Mouse (Mus musculus) C2C12 (cell line): ENCODE measurements around the gene Cacnb4. TPM values are rescaled to one million over a fixed set of nuclear protein-coding genes. Genes with fewer than 3 reads are reported as not detected.

Experiments used
- H3K27me3 ChIP-seq: one replicate; pipeline ENCODE4 v1.6.1; 2011; ENCODE audit not compliant: control insufficient read depth, insufficient read depth, insufficient read length
- H3K36me3 ChIP-seq: one replicate; pipeline ENCODE4 v1.6.1; 2011; ENCODE audit not compliant: control insufficient read depth, insufficient read depth
- H3K4me3 ChIP-seq: one replicate; pipeline ENCODE4 v1.5.1; 2011; ENCODE audit warnings: mild to moderate bottlenecking, control low read depth; ENCODE audit not compliant: poor library complexity, insufficient read depth, severe bottlenecking
- H3K79me2 ChIP-seq: one replicate; pipeline ENCODE4 v1.6.1; 2011; ENCODE audit not compliant: control insufficient read depth, insufficient read depth
- H3K79me3 ChIP-seq: one replicate; pipeline ENCODE4 v1.6.1; 2011; ENCODE audit warnings: low read depth, control low read depth
- H3ac ChIP-seq: one replicate; pipeline ENCODE3; 2011; ENCODE audit warnings: low read depth; ENCODE audit not compliant: control insufficient read depth, insufficient read length
- CEBPB ChIP-seq: IDR thresholded peaks from one replicate; pipeline ENCODE4 v1.6.1; 2011; ENCODE audit warnings: low read depth, mild to moderate bottlenecking, control low read depth, moderate library complexity
- CTCF ChIP-seq: IDR thresholded peaks from one replicate; pipeline ENCODE4 v1.5.1; 2011; ENCODE audit not compliant: control insufficient read depth, insufficient read depth, insufficient read length
- FOSL1 ChIP-seq: IDR thresholded peaks from one replicate; pipeline ENCODE4 v1.8.0; 2011; ENCODE audit warnings: mild to moderate bottlenecking, low read length; ENCODE audit not compliant: poor library complexity, insufficient read depth, severe bottlenecking
- MAX ChIP-seq: IDR thresholded peaks from one replicate; pipeline ENCODE4 v1.6.1; 2011; ENCODE audit warnings: mild to moderate bottlenecking, control low read depth
- MYOD1 ChIP-seq: IDR thresholded peaks from one replicate; pipeline ENCODE4 v1.6.1; 2011; ENCODE audit warnings: low read depth; ENCODE audit not compliant: control insufficient read depth, insufficient read length
- MYOG ChIP-seq: IDR thresholded peaks from one replicate; pipeline ENCODE4 v1.6.1; 2011; ENCODE audit not compliant: control insufficient read depth, insufficient read length; ENCODE audit errors: extremely low read depth
- USF1 ChIP-seq: IDR thresholded peaks from one replicate; pipeline ENCODE4 v1.6.1; 2011; ENCODE audit warnings: low read depth, mild to moderate bottlenecking, control low read depth, moderate library complexity
- polyA plus RNA-seq: library from polyadenylated mRNA; unstranded; fragments of >200 nt; fragmentation: generic; extraction: Trizol; gene quantifications from one replicate; pipeline ENCODE4 v1.2.1, GENCODE M21; 2012; ENCODE audit warnings: missing spikeins

Cacnb4 gene
- polyA plus RNA-seq, 1 experiment = 0.01 TPM

- H3ac ChIP-seq = no peak overlapping the region
- H3K79me2 ChIP-seq = no peaks in the 10 kb centered on the region
- H3K4me3 ChIP-seq = no peak overlapping the region
- peaks cover 23% of the 10 kb centered on the region for H3K27me3 ChIP-seq
- no peaks in the 10 kb centered on the region for H3K79me3 ChIP-seq
- H3K36me3 ChIP-seq = no peaks in the 10 kb centered on the region
- TF ChIP-seq CEBPB = no peak
- no peak for TF ChIP-seq CTCF
- TF ChIP-seq USF1 = no peak
- no peak for TF ChIP-seq MAX
- no peak for TF ChIP-seq FOSL1
- no peak for TF ChIP-seq MYOG
- no peak for TF ChIP-seq MYOD1
Measured at GRCm38 (mm10) chr2:52509779-52510500, 166.7 kb downstream of the Cacnb4 start.

- TF ChIP-seq MYOG (no peak), MAX (no peak), MYOD1 (no peak), USF1 (no peak), CTCF (no peak), CEBPB (no peak)
- H3K36me3 ChIP-seq = no peaks in the 10 kb centered on the region
- H3K4me3 ChIP-seq = no peak overlapping the region
- peaks cover 9% of the 10 kb centered on the region for H3K27me3 ChIP-seq
- no peak overlapping the region for H3ac ChIP-seq
- H3K79me3 ChIP-seq = no peaks in the 10 kb centered on the region
- H3K79me2 ChIP-seq = no peaks in the 10 kb centered on the region
Measured at GRCm38 (mm10) chr2:52505164-52505563, 171.5 kb downstream of the Cacnb4 start.

- H3K36me3 ChIP-seq = no peaks in the 10 kb centered on the region
- H3K27me3 ChIP-seq = peaks cover 9% of the 10 kb centered on the region
- no peaks in the 10 kb centered on the region for H3K79me3 ChIP-seq
- no peak overlapping the region for H3ac ChIP-seq
- TF ChIP-seq MYOG (no peak), CTCF (no peak), FOSL1 (no peak), USF1 (no peak), CEBPB (no peak), MYOD1 (no peak), MAX (no peak)
- no peak overlapping the region for H3K4me3 ChIP-seq
- H3K79me2 ChIP-seq = no peaks in the 10 kb centered on the region
Measured at GRCm38 (mm10) chr2:52504762-52505161, 171.9 kb downstream of the Cacnb4 start.

- Histone ChIP-seq H3K27me3 (peaks cover 21% of the 10 kb centered on the region), H3ac (no peak overlapping the region), H3K4me3 (no peak overlapping the region), H3K36me3 (no peaks in the 10 kb centered on the region), H3K79me3 (no peaks in the 10 kb centered on the region), H3K79me2 (no peaks in the 10 kb centered on the region)
- TF ChIP-seq USF1 (no peak), MYOG (no peak), MYOD1 (no peak), CEBPB (no peak), MAX (no peak), CTCF (no peak), FOSL1 (no peak)
Measured at GRCm38 (mm10) chr2:52499849-52500262, 176.8 kb downstream of the Cacnb4 start.

- no peaks in the 10 kb centered on the region for H3K79me3 ChIP-seq
- TF ChIP-seq CEBPB (no peak), FOSL1 (no peak), MAX (no peak), CTCF (no peak), MYOD1 (no peak), MYOG (no peak), USF1 (no peak)
- no peaks in the 10 kb centered on the region for H3K36me3 ChIP-seq
- peaks cover 21% of the 10 kb centered on the region for H3K27me3 ChIP-seq
- H3K4me3 ChIP-seq = no peak overlapping the region
- H3K79me2 ChIP-seq = no peaks in the 10 kb centered on the region
- no peak overlapping the region for H3ac ChIP-seq
Measured at GRCm38 (mm10) chr2:52499101-52499537, 177.5 kb downstream of the Cacnb4 start.
